Mouse (Mus musculus) midbrain, embryonic 11.5 days (tissue): ENCODE results near the gene Spag16. TPM values are rescaled to one million over a fixed set of nuclear protein-coding genes. Genes with fewer than 3 reads are reported as not detected.

Experiments
- ATAC-seq: fragments of 200-750 bp; cut with Nextera tagmentation; 2 replicates; pipeline ENCODE4 v1.8.0; 2017; ENCODE audit warnings: moderate TSS enrichment, moderate library complexity; ENCODE audit not compliant: low FRiP score
- DNase-seq: peaks from one replicate; pipeline ENCODE4 v3.0.0; 2015; ENCODE audit warnings: low spot score; ENCODE audit errors: missing footprints
- H3K27ac ChIP-seq: fragments of 300-500 bp; sonication (generic); 2 replicates; pipeline ENCODE4 v1.5.1; 2014; ENCODE audit warnings: low read depth, low read length
- H3K27me3 ChIP-seq: fragments of 300-500 bp; sonication (generic); 2 replicates; pipeline ENCODE4 v1.6.1; 2014; ENCODE audit warnings: mild to moderate bottlenecking, low read length, moderate library complexity, mixed read lengths; ENCODE audit not compliant: control insufficient read depth, insufficient read depth
- H3K36me3 ChIP-seq: fragments of 300-500 bp; sonication (generic); 2 replicates; pipeline ENCODE4 v1.6.1; 2014; ENCODE audit warnings: mild to moderate bottlenecking, low read length, moderate library complexity, mixed read lengths; ENCODE audit not compliant: control insufficient read depth, insufficient read depth
- H3K4me1 ChIP-seq: fragments of 300-500 bp; sonication (generic); 2 replicates; pipeline ENCODE4 v1.6.1; 2014; ENCODE audit warnings: low read length; ENCODE audit not compliant: control insufficient read depth, insufficient read depth
- H3K4me2 ChIP-seq: fragments of 300-500 bp; sonication (generic); 2 replicates; pipeline ENCODE4 v1.6.1; 2014; ENCODE audit warnings: mild to moderate bottlenecking, moderate library complexity
- H3K4me3 ChIP-seq: fragments of 300-500 bp; sonication (generic); 2 replicates; pipeline ENCODE4 v1.5.1; 2014; ENCODE audit warnings: low read depth, low read length
- H3K9ac ChIP-seq: fragments of 300-500 bp; sonication (generic); 2 replicates; pipeline ENCODE4 v1.6.1; 2014; ENCODE audit warnings: low read length
- H3K9me3 ChIP-seq: fragments of 300-500 bp; sonication (generic); 2 replicates; pipeline ENCODE4 v1.6.1; 2016; ENCODE audit warnings: low read length; ENCODE audit not compliant: control insufficient read depth
- WGBS: fragments of 180-500 bp; shearing (Covaris S2); extraction: QIAGEN DNeasy Blood & Tissue Kit; methylation state at CpG from one replicate; pipeline ENCODE4 v1.1.7; 2014; 5-methylcytosine and 5-hydroxymethylcytosine counted together
- polyA plus RNA-seq: library from polyadenylated mRNA; unstranded; fragments of >200 nt; fragmentation: Nextera tagmentation; extraction: Ambion mirVana; gene quantifications from 2 replicates; pipeline ENCODE4 v1.2.1, GENCODE M21; 2014

Gene Spag16
- polyA plus RNA-seq, 1 experiment from 2014 or later = 3.7 TPM

GRCm38 (mm10) chr1:70527134-70527533 is 700.4 kb downstream of the Spag16 start:
- H3K27me3 ChIP-seq = no peaks in the 10 kb centered on the region
- DNase-seq (no peak), ATAC-seq (no peak)
- no peaks in the 10 kb centered on the region for H3K4me1 ChIP-seq
- WGBS = 61% methylated on average over 2 of the region's 2 CpGs
- no peaks in the 10 kb centered on the region for H3K36me3 ChIP-seq
- H3K4me3 ChIP-seq = no peak overlapping the region
- H3K27ac ChIP-seq = no peak overlapping the region
- no peaks in the 10 kb centered on the region; the same call in 1 of the 2 replicates for H3K9me3 ChIP-seq
- no peak overlapping the region for H3K9ac ChIP-seq
- H3K4me2 ChIP-seq = no peak overlapping the region

- DNase-seq (no peak), ATAC-seq (no peak)
- Histone ChIP-seq H3K4me3 (no peak overlapping the region), H3K27ac (no peak overlapping the region), H3K9me3 (no peaks in the 10 kb centered on the region), H3K4me1 (no peaks in the 10 kb centered on the region), H3K9ac (no peak overlapping the region), H3K4me2 (no peak overlapping the region), H3K36me3 (no peaks in the 10 kb centered on the region), H3K27me3 (no peaks in the 10 kb centered on the region)
- WGBS = 89% methylated on average over 2 of the region's 2 CpGs
Measured at GRCm38 (mm10) chr1:70529771-70530170, 703.0 kb downstream of the Spag16 start.

- Histone ChIP-seq H3K4me2 (no peak overlapping the region), H3K27ac (no peak overlapping the region), H3K27me3 (no peaks in the 10 kb centered on the region), H3K4me3 (no peak overlapping the region), H3K36me3 (no peaks in the 10 kb centered on the region), H3K4me1 (no peaks in the 10 kb centered on the region), H3K9me3 (no peaks in the 10 kb centered on the region), H3K9ac (no peak overlapping the region)
- DNase-seq (no peak), ATAC-seq (no peak)
- WGBS = 63% methylated on average over 2 of the region's 2 CpGs
Measured at GRCm38 (mm10) chr1:70551839-70552238, 725.1 kb downstream of the Spag16 start.

GRCm38 (mm10) chr1:70621805-70622204 is 795.0 kb downstream of the Spag16 start:
- Histone ChIP-seq H3K9ac (no peak overlapping the region), H3K27ac (no peak overlapping the region), H3K4me1 (0 out of 2 replicates have a peak, but pooled peaks cover 6% of the 10 kb centered on the region), H3K9me3 (no peaks in the 10 kb centered on the region), H3K4me2 (no peak overlapping the region), H3K36me3 (no peaks in the 10 kb centered on the region), H3K27me3 (peaks cover 2% of the 10 kb centered on the region; the same call in 1 of the 2 replicates), H3K4me3 (no peak overlapping the region)
- WGBS = 89% methylated on average over 3 of the region's 3 CpGs
- DNase-seq (no peak), ATAC-seq (no peak)

- ATAC-seq = peak; percentile 73
- H3K36me3 ChIP-seq = no peaks in the 10 kb centered on the region
- H3K4me2 ChIP-seq = no peak overlapping the region
- H3K9ac ChIP-seq = no peak overlapping the region
- 0 out of 2 replicates have a peak, but pooled peaks cover 6% of the 10 kb centered on the region for H3K4me1 ChIP-seq
- WGBS = 12% methylated on average over 5 of the region's 5 CpGs
- DNase-seq = peak; percentile 85
- peaks cover 5% of the 10 kb centered on the region; the same call in 1 of the 2 replicates for H3K27me3 ChIP-seq
- no peak overlapping the region for H3K4me3 ChIP-seq
- no peak overlapping the region for H3K27ac ChIP-seq
- H3K9me3 ChIP-seq = no peaks in the 10 kb centered on the region
Measured at GRCm38 (mm10) chr1:70624803-70625460, 798.2 kb downstream of the Spag16 start.

GRCm38 (mm10) chr1:70652719-70653118 is 825.9 kb downstream of the Spag16 start:
- Histone ChIP-seq H3K27ac (no peak overlapping the region), H3K9me3 (no peaks in the 10 kb centered on the region), H3K4me2 (no peak overlapping the region), H3K4me1 (no peaks in the 10 kb centered on the region), H3K36me3 (no peaks in the 10 kb centered on the region), H3K4me3 (no peak overlapping the region), H3K9ac (no peak overlapping the region), H3K27me3 (no peaks in the 10 kb centered on the region)
- ATAC-seq (no peak), DNase-seq (no peak)
- 88% methylated on average over 4 of the region's 4 CpGs for WGBS

GRCm38 (mm10) chr1:70692529-70692928 is 865.8 kb downstream of the Spag16 start:
- no peak overlapping the region for H3K4me2 ChIP-seq
- no peak overlapping the region for H3K9ac ChIP-seq
- no peak overlapping the region for H3K27ac ChIP-seq
- no peak overlapping the region for H3K4me3 ChIP-seq
- H3K9me3 ChIP-seq = no peaks in the 10 kb centered on the region
- H3K36me3 ChIP-seq = no peaks in the 10 kb centered on the region
- no peaks in the 10 kb centered on the region for H3K4me1 ChIP-seq
- ATAC-seq = no peak
- WGBS = 89% methylated on average over 2 of the region's 2 CpGs
- H3K27me3 ChIP-seq = no peaks in the 10 kb centered on the region
- DNase-seq = no peak

GRCm38 (mm10) chr1:70700270-70700669 is 873.5 kb downstream of the Spag16 start:
- Histone ChIP-seq H3K4me2 (no peak overlapping the region), H3K9ac (no peak overlapping the region), H3K27me3 (no peaks in the 10 kb centered on the region), H3K36me3 (no peaks in the 10 kb centered on the region), H3K4me3 (no peak overlapping the region), H3K4me1 (no peaks in the 10 kb centered on the region), H3K9me3 (no peaks in the 10 kb centered on the region), H3K27ac (no peak overlapping the region)
- no peak for DNase-seq
- ATAC-seq = no peak
- WGBS = 80% methylated on average over 5 of the region's 5 CpGs

- Histone ChIP-seq H3K36me3 (no peaks in the 10 kb centered on the region), H3K4me1 (no peaks in the 10 kb centered on the region), H3K27ac (no peak overlapping the region), H3K9ac (no peak overlapping the region), H3K4me3 (no peak overlapping the region), H3K27me3 (no peaks in the 10 kb centered on the region), H3K9me3 (no peaks in the 10 kb centered on the region), H3K4me2 (no peak overlapping the region)
- ATAC-seq (no peak), DNase-seq (no peak)
- WGBS = 85% methylated on average over 3 of the region's 3 CpGs
Measured at GRCm38 (mm10) chr1:70703934-70704333, 877.2 kb downstream of the Spag16 start.
